Mouse (Mus musculus) thymus, adult 2 months (tissue): ENCODE measurements around the gene Ankrd7.

Experiments used
- CTCF ChIP-seq: fragments of 200-500 bp; IDR thresholded peaks from 2 replicates; pipeline ENCODE4 v1.5.1; 2012; ENCODE audit warnings: mild to moderate bottlenecking, control low read depth, low read length, moderate library complexity, borderline replicate concordance; ENCODE audit not compliant: control insufficient read depth, poor library complexity, insufficient read depth; ENCODE audit errors: extremely low read depth
- POLR2A ChIP-seq: fragments of 200-500 bp; IDR thresholded peaks from 2 replicates; pipeline ENCODE4 v1.6.1; 2012; ENCODE audit warnings: mild to moderate bottlenecking, low read length, control low read depth, moderate library complexity; ENCODE audit not compliant: control insufficient read depth, poor library complexity, insufficient read depth; ENCODE audit errors: extremely low read depth

- no peak for TF ChIP-seq POLR2A
- TF ChIP-seq CTCF: no peak
These were observed at the start of gene Ankrd7 for GRCm38 (mm10) chr6:18866018-18866417.
